Mouse (Mus musculus) cerebellum, adult 18-20 months (tissue): ENCODE data around the gene Gm12394.
"Not testable (repeated sequence)": the region's sequence is repeated elsewhere in the genome, so short reads cannot be mapped to it uniquely, and the experiment has no call there.

Experiments
- DNase-seq, 2 experiments: peaks; one replicate each; pipeline ENCODE4 v3.0.0; 2021

The Gm12394 gene

GRCm38 (mm10) chr4:42853788-42854187 is 2.8 kb downstream of the Gm12394 start, which contains the start of gene Fam205a1:
Fam205a1 (minus strand) TSS chr4:42853888.
- not testable (repeated sequence) for DNase-seq

- not testable (repeated sequence) for DNase-seq
Measured at GRCm38 (mm10) chr4:42773893-42774292, 82.7 kb downstream of the Gm12394 start, which contains the start of gene Ccl21a. Ccl21a (minus strand) TSS chr4:42773993.

GRCm38 (mm10) chr4:42756477-42756876 is 100.1 kb downstream of the Gm12394 start, which contains the start of gene Ccl19:
Ccl19 (minus strand) TSS chr4:42756577.
- DNase-seq: not testable (repeated sequence)

- DNase-seq: not testable (repeated sequence)
Measured at GRCm38 (mm10) chr4:42735245-42735644, 121.3 kb downstream of the Gm12394 start, which contains the start of gene 4930578G10Rik. 4930578G10Rik (plus strand) TSS chr4:42735545.
